Mouse (Mus musculus) fibroblast of lung, adult 2 months (primary cell): ENCODE measurements at regions not wholly inside any gene's neighbourhood (a gene's known extent, or its start where the extent isn't known, plus 50 kb on each side); places are given as distances from the start of the nearest gene placed in this dataset.
A peak's percentile ranks its signal among the peaks of the same experiment; 100 is the strongest.

Experiments
- DNase-seq: peaks from one replicate; pipeline ENCODE4 v3.0.0-alpha.2; 2011; ENCODE audit warnings: low read depth

- DNase-seq: no peak
Observed at GRCm38 (mm10) chr9:31794911-31795310, 118.4 kb downstream of the Barx2 start.

GRCm38 (mm10) chr9:31775956-31776355 is 137.3 kb downstream of the Barx2 start:
- DNase-seq: no peak

- no peak for DNase-seq
Observed at GRCm38 (mm10) chr9:31765401-31765800, 147.9 kb downstream of the Barx2 start.

GRCm38 (mm10) chr9:31757894-31758561 is 155.2 kb downstream of the Barx2 start:
- DNase-seq: no peak

- DNase-seq: no peak
Observed at GRCm38 (mm10) chr9:31730443-31730842, 182.8 kb downstream of the Barx2 start.

- DNase-seq: no peak
Observed at GRCm38 (mm10) chr9:31719309-31719708, 194.0 kb downstream of the Barx2 start.

GRCm38 (mm10) chr9:31710022-31710421 is 203.2 kb downstream of the Barx2 start:
- DNase-seq: no peak

- no peak for DNase-seq
Observed at GRCm38 (mm10) chr9:31706688-31707087, 206.6 kb downstream of the Barx2 start.

GRCm38 (mm10) chr9:31690921-31691475 is 222.3 kb downstream of the Barx2 start:
- DNase-seq: no peak

GRCm38 (mm10) chr9:31688398-31688705 is 224.1 kb upstream of the Tmem45b start:
- DNase-seq: no peak

- peak; percentile 5 for DNase-seq
Observed at GRCm38 (mm10) chr9:31687686-31688397, 223.6 kb upstream of the Tmem45b start.

GRCm38 (mm10) chr9:31686466-31686865 is 222.2 kb upstream of the Tmem45b start:
- no peak for DNase-seq

GRCm38 (mm10) chr9:31684812-31685188 is 220.5 kb upstream of the Tmem45b start:
- no peak for DNase-seq

GRCm38 (mm10) chr9:31684099-31684811 is 220.0 kb upstream of the Tmem45b start:
- DNase-seq: no peak

- DNase-seq: no peak
Observed at GRCm38 (mm10) chr9:31683302-31684081, 219.2 kb upstream of the Tmem45b start.

- DNase-seq: no peak
Observed at GRCm38 (mm10) chr9:31682893-31683292, 218.6 kb upstream of the Tmem45b start.

GRCm38 (mm10) chr9:31677150-31677549 is 212.9 kb upstream of the Tmem45b start:
- DNase-seq: no peak

GRCm38 (mm10) chr9:31659026-31659425 is 194.8 kb upstream of the Tmem45b start:
- DNase-seq: no peak

- DNase-seq: no peak
Observed at GRCm38 (mm10) chr9:31657612-31658011, 193.3 kb upstream of the Tmem45b start.

GRCm38 (mm10) chr9:31656676-31657075 is 192.4 kb upstream of the Tmem45b start:
- no peak for DNase-seq

GRCm38 (mm10) chr9:31654747-31655146 is 190.5 kb upstream of the Tmem45b start:
- DNase-seq: no peak

GRCm38 (mm10) chr9:31654213-31654612 is 190.0 kb upstream of the Tmem45b start:
- no peak for DNase-seq
